Mouse (Mus musculus): ENCODE data around the gene Kdm6b.

- TF ChIP-seq CTCF (conservative IDR thresholded peaks at IDR 0.05; ENCODE audit: insufficient read depth, insufficient read length, low read depth, low read length): no peak
- no peak for TF ChIP-seq POLR2A (IDR thresholded peaks at IDR 0.05; ENCODE audit: low read depth, low read length)
These were observed 33.8 kb upstream of the Kdm6b start for GRCm38 (mm10) chr11:69447299-69447698.
